Mouse (Mus musculus): ENCODE results near the gene Itih3.
A peak's percentile ranks its signal among the peaks of the same experiment; 100 is the strongest.

The Itih3 gene

DNA sequence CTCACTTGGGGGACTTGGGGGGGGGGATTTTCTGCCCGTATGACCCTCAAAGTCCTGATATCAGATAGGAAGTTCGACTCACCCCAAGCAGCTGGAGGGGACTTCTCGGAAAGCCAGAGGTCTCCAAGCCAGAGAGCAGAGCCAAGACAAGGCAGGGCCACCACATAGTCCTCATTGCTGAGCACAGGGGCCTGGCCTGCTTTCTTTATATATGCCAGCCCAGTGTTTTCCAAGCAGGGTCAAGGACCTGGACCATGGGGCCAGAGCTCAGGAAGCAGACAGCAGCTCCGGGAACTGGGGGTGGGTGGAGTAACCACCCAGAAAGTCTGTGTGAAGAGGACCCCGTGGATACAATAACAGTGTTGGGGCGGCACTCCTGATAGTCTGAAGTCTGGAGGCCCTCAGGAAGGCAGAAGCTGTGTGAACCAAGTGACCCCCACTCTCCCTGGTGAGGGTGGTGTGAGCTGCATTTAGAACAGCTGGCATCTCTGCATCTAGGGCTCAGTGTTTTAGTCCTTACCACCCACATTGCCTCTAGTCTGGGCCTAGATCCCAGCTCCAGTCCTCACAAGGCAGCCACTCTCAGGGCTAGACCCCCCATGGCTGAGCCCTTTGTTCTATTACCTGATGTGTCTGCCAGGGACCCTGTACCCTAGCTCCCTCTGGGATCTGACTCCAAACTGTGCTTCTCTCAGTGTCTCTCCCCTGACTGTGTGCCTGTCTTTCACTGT, at the start of gene Itih3:
Itih3 (minus strand) TSS at position 386 of the 731 bp plus-strand sequence.
- no peak for DNase-seq (ENCODE audit: low spot score in 2 of 2)

DNA sequence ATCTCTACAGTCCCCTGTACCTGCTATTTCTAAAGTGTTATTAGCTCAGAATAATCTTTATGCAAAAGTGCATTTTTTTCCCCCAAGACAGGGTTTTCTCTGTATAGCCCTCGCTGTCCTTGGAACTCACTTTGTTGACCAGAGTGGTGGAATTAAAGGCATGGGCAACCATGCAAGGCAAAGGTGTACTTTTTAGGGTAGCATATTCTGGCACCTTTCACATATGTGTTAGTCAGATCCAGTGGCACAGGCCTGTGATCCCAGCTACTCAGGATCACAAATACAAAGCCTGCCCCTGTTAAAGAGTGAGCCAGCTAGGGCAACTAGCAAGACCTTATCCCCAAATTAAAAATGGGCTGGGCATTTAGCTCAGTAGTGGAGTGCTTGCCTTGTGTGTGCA, 36.8 kb upstream of the Itih3 start:
- DNase-seq (ENCODE audit: low spot score in 2 of 2) = no peak

DNA sequence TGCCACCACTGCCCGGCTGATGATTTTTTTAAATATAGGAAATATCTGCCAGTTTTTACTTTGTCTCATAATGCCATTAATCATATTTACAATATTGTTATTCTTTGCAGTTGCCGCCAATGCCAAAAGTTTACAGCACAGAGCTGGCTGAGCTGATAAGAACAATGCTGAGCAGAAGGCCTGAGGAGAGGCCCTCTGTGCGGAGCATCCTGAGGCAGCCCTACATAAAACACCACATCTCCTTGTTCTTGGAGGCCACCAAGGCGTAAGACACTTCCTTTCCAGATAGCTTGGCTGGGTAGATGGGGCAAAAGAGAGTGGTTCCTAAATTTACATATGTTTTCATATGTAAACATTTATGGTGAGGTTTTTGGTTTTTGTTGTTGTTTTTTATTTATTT, 35.5 kb upstream of the Itih3 start:
- DNase-seq (ENCODE audit: low spot score in 2 of 2) = no peak

DNA sequence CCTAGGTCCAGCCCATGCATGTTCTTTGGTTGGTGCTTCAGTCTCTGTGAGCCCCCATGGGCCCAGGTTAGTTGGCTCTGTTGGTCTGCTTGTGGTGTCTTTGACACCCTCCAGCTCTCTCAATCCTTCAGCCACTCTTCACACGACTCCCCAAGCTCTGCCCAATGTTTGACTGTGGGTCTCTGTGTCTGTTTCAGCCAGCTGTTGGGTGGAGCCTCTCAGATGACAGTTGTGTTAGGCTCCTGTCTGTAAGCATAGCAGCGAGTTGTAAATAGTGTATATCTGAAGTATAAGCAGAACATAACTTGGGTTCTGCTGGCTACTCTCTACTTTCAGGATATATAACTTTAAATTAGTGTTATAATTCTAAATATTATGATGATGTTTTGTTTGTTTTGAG, 35.0 kb upstream of the Itih3 start:
- no peak for DNase-seq (ENCODE audit: low spot score in 2 of 2)

- peak; percentile 94 to 95 for DNase-seq (ENCODE audit: low spot score in 2 of 2)
Measured at GRCm38 (mm10) chr14:30951154-30951825, 27.7 kb upstream of the Itih3 start, which contains the start of gene Nek4. Gene Nek4, plus strand, starts transcription at chr14:30951377.

- no peak for DNase-seq (ENCODE audit: low spot score in 2 of 2)
Measured at GRCm38 (mm10) chr14:30949986-30950385, 26.4 kb upstream of the Itih3 start.

DNA sequence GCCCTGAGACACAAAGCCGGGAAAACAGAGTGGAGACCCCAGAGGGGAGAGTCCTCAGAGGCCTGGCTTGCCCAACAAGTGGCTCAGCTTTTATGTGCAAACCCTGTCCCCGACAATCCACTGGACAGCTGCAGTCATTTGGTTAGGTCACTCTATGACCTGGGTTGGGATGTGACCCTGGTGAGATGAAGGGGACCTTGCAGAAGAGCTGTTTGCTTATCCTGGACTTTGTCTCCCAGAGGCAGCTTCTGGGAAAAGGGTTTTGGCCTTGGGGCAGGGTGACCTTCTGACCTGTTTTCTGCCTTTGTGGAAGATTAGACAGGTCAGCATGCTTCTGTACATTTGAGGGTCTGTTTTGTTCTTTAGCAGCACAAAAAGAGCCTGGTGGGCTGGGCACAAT, 21.2 kb upstream of the Itih3 start:
- DNase-seq (ENCODE audit: low spot score in 2 of 2) = no peak

DNA sequence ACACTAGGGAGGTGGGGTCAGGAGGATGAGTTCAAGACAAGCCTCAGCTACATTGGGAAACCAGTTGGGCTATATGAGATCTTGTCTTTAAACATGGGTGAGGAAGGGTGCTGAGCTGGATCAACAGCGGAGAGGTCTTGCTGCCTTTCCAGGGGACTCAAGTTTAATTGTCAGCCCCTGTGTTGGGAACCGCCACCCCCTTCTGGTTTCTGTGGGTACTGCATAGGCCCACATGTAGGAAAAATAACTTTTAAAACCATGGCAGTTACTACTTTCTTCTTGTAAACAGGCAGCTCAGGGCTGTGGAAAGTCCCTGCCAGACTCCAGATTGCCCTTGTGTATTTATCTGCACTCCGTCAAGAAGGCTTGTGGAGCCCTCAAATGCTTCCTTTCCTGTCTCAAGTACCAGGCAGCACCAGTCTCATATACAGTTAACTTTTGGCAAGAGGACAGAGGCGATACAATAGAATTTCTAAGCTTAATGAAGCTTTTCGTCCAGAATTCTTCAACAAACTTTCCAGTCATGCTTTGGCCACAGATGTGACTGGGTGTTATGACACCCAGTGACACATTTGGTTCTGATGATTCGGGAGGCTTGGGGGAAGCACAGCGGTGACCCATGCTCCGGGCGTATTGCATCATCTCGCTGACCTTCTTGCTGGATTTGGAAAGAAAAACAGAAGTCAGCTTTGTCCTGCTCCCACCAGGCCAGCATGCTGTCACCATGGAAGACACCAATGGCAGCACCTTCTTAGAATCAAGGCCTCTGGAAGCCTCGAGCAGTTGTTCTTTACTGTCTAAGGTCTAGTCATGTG, 20.5 kb upstream of the Itih3 start:
- DNase-seq (ENCODE audit: low spot score in 2 of 2) = peak; percentile 43 to 74

DNA sequence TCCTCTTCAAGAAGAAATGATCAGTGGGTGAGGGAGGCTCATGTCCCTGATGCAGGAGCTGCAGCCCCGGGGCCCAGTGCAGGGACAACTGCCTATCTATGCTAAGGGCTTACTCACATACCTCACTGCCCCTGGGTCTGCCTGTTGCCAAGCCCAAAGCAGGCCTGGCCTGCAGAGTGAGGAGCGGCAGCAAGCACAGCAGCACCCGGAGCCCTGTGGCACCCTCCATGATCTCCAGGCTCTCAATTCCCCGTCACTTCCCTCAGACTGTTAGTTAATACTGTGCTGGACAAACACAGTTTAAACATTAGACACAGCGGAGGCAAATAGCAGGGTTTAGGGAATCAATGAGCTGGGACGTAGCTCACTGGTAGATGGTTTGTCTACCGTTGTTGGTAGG, 19.5 kb upstream of the Itih3 start, which contains the start of gene Itih1:
Itih1 (minus strand) TSS at position 252 of the 400 bp plus-strand sequence.
- no peak for DNase-seq (ENCODE audit: low spot score in 2 of 2)

GRCm38 (mm10) chr14:30942254-30942653, 18.7 kb upstream of the Itih3 start:
- no peak for DNase-seq (ENCODE audit: low spot score in 2 of 2)

GRCm38 (mm10) chr14:30933351-30933750, 9.8 kb upstream of the Itih3 start:
- no peak for DNase-seq (ENCODE audit: low spot score in 2 of 2)

DNA sequence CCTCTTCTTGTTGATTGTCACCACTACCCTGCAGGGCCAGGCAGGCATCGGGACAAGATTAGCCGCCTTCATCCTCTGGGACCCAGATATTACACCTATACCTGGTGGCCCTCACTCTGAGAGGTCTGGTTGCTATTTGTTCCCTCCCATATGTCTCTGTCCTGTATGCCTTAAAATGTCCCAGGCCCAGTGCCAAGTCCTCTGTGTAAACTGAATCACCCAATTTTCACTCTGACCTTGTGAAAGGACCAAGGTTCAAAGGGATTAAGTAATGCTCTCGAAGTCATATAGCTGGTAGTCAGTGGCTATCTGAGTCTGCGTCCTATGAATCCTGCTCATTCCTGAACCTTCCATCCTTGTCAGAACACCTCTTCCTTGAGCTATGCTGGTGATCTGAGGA, 6.8 kb upstream of the Itih3 start:
- DNase-seq (ENCODE audit: low spot score in 2 of 2) = no peak

GRCm38 (mm10) chr14:30925492-30925891, 1.9 kb upstream of the Itih3 start:
- no peak for DNase-seq (ENCODE audit: low spot score in 2 of 2)

GRCm38 (mm10) chr14:30922053-30922670, 1.4 kb downstream of the Itih3 start:
- no peak for DNase-seq (ENCODE audit: low spot score in 2 of 2)

GRCm38 (mm10) chr14:30916516-30916915, 7.0 kb downstream of the Itih3 start:
- DNase-seq (ENCODE audit: low spot score in 2 of 2) = no peak

- no peak for DNase-seq (ENCODE audit: low spot score in 2 of 2)
Measured at GRCm38 (mm10) chr14:30913404-30913803, 10.2 kb downstream of the Itih3 start.

DNA sequence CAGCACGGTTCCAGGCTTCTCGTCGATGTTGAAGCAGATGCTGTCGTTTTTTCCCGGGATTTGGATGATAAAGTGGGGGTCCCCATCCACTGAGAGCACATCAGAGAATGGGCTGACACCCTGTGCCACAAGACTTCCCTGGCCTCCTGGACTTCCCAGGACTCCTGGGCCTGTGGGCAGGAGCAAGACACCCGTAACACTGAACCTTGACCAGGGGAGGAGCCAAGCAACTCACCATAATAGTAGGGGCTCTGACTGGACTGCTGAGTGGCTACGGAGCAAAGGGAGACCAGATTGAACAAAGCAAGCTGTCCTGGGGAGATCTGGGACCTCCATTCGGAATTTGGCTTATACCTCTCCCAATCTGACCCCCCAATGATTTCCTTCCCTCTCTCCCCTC, 10.9 kb downstream of the Itih3 start:
- no peak for DNase-seq (ENCODE audit: low spot score in 2 of 2)

GRCm38 (mm10) chr14:30911141-30911540, 12.4 kb downstream of the Itih3 start:
- no peak for DNase-seq (ENCODE audit: low spot score in 2 of 2)

- DNase-seq (ENCODE audit: low spot score in 2 of 2) = no peak
Measured at GRCm38 (mm10) chr14:30907814-30908265, 15.7 kb downstream of the Itih3 start.

- no peak for DNase-seq (ENCODE audit: low spot score in 2 of 2)
Measured at GRCm38 (mm10) chr14:30906001-30906400, 17.6 kb downstream of the Itih3 start.

- no peak for DNase-seq (ENCODE audit: low spot score in 2 of 2)
Measured at GRCm38 (mm10) chr14:30904307-30904706, 19.3 kb downstream of the Itih3 start.

GRCm38 (mm10) chr14:30903036-30903435, 20.5 kb downstream of the Itih3 start:
- no peak for DNase-seq (ENCODE audit: low spot score in 2 of 2)

All from urinary bladder, postnatal 4 days (tissue).